Mouse (Mus musculus) small intestine, adult 2 months (tissue): ENCODE results near the gene Inmt. TPM values are rescaled to one million over a fixed set of nuclear protein-coding genes. Genes with fewer than 3 reads are reported as not detected.

Experiments used
- H3K27ac ChIP-seq: fragments of 200-500 bp; 2 replicates; pipeline ENCODE4 v1.5.1; 2012; ENCODE audit warnings: low read depth, low read length, control low read depth, inconsistent platforms; ENCODE audit not compliant: insufficient read depth
- H3K27me3 ChIP-seq: fragments of 200-500 bp; 2 replicates; pipeline ENCODE4 v1.6.1; 2012; ENCODE audit warnings: mild to moderate bottlenecking, moderate library complexity, low read length, inconsistent platforms; ENCODE audit not compliant: control insufficient read depth, insufficient read depth
- H3K36me3 ChIP-seq: fragments of 200-500 bp; 2 replicates; pipeline ENCODE4 v1.6.1; 2012; ENCODE audit warnings: mild to moderate bottlenecking, low read length, control low read depth, inconsistent platforms; ENCODE audit not compliant: control insufficient read depth, insufficient read depth
- H3K4me1 ChIP-seq: fragments of 200-500 bp; 2 replicates; pipeline ENCODE4 v1.6.1; 2012; ENCODE audit warnings: low read length, inconsistent platforms, mixed read lengths; ENCODE audit not compliant: control insufficient read depth, insufficient read depth, insufficient read length
- H3K4me3 ChIP-seq: fragments of 200-500 bp; 2 replicates; pipeline ENCODE4 v1.5.1; 2012; ENCODE audit warnings: low read depth, mild to moderate bottlenecking, control low read depth, inconsistent platforms, low read length, moderate library complexity
- CTCF ChIP-seq: fragments of 200-500 bp; IDR thresholded peaks from 2 replicates; pipeline ENCODE4 v1.5.1; 2012; ENCODE audit warnings: low read depth, mild to moderate bottlenecking, control low read depth, inconsistent platforms, low read length, moderate library complexity, mixed read lengths; ENCODE audit not compliant: insufficient replicate concordance, insufficient read length; ENCODE audit errors: extremely low read depth
- POLR2A ChIP-seq: fragments of 200-500 bp; IDR thresholded peaks from 2 replicates; pipeline ENCODE4 v1.6.1; 2012; ENCODE audit warnings: low read depth, mild to moderate bottlenecking, control low read depth, inconsistent platforms, low read length, moderate library complexity
- WGBS: fragments of 180-500 bp; shearing (Covaris S2); methylation state at CpG from one replicate; pipeline ENCODE4 v1.1.7; 2018; 5-methylcytosine and 5-hydroxymethylcytosine counted together
- polyA plus RNA-seq: library from polyadenylated mRNA; depleted of rRNA; stranded (reverse); fragments of >200 nt; gene quantifications from 2 replicates; pipeline ENCODE4 v1.2.3, GENCODE M21; 2012; rRNA removed

Gene Inmt
- 0.27 and 1.1 TPM in 2 replicates for polyA plus RNA-seq

- Histone ChIP-seq H3K27me3 (no peaks in the 10 kb centered on the region), H3K4me3 (no peak within 1 kb of the TSS), H3K36me3 (no peaks in the 10 kb centered on the region), H3K4me1 (peaks cover 9% of the 10 kb centered on the region; the same call in 1 of the 2 replicates), H3K27ac (no peak within 1 kb of the TSS)
- WGBS: 24% methylated on average over 1 of the region's 1 CpGs
- TF ChIP-seq CTCF (no peak), POLR2A (no peak)
Measured at GRCm38 (mm10) chr6:55174741-55175181, at the start of gene Inmt. Gene Inmt, minus strand, starts transcription at chr6:55175043.

- no peaks in the 10 kb centered on the region for H3K27me3 ChIP-seq
- no peaks in the 10 kb centered on the region for H3K36me3 ChIP-seq
- no peaks in the 10 kb centered on the region for H3K4me1 ChIP-seq
- 96% methylated on average over 8 of the region's 8 CpGs for WGBS
- H3K4me3 ChIP-seq: no peak overlapping the region
- TF ChIP-seq CTCF: no peak
- TF ChIP-seq POLR2A: no peak
- no peak overlapping the region for H3K27ac ChIP-seq
Measured at GRCm38 (mm10) chr6:55223986-55224385, 49.1 kb upstream of the Inmt start.

GRCm38 (mm10) chr6:55218232-55218631, 43.4 kb upstream of the Inmt start:
- TF ChIP-seq CTCF (no peak), POLR2A (no peak)
- Histone ChIP-seq H3K36me3 (no peaks in the 10 kb centered on the region), H3K4me1 (no peaks in the 10 kb centered on the region), H3K4me3 (no peak overlapping the region), H3K27ac (no peak overlapping the region), H3K27me3 (no peaks in the 10 kb centered on the region)
- WGBS: 89% methylated on average over 9 of the region's 9 CpGs

- no peaks in the 10 kb centered on the region for H3K4me1 ChIP-seq
- WGBS: 68% methylated on average over 3 of the region's 3 CpGs
- no peaks in the 10 kb centered on the region for H3K36me3 ChIP-seq
- H3K4me3 ChIP-seq: no peak overlapping the region
- H3K27ac ChIP-seq: no peak overlapping the region
- TF ChIP-seq CTCF: no peak
- TF ChIP-seq POLR2A: no peak
- H3K27me3 ChIP-seq: no peaks in the 10 kb centered on the region
Measured at GRCm38 (mm10) chr6:55214541-55214940, 39.7 kb upstream of the Inmt start.

- Histone ChIP-seq H3K27me3 (no peaks in the 10 kb centered on the region), H3K4me3 (no peak overlapping the region), H3K36me3 (no peaks in the 10 kb centered on the region), H3K27ac (no peak overlapping the region), H3K4me1 (no peaks in the 10 kb centered on the region)
- TF ChIP-seq CTCF: no peak
- TF ChIP-seq POLR2A: no peak
- WGBS: 76% methylated on average over 15 of the region's 15 CpGs
Measured at GRCm38 (mm10) chr6:55210423-55211365, 35.9 kb upstream of the Inmt start.

- Histone ChIP-seq H3K36me3 (no peaks in the 10 kb centered on the region), H3K4me1 (peaks cover 2% of the 10 kb centered on the region; the same call in 1 of the 2 replicates), H3K27me3 (no peaks in the 10 kb centered on the region), H3K4me3 (no peak overlapping the region), H3K27ac (no peak overlapping the region)
- WGBS: 83% methylated on average over 8 of the region's 8 CpGs
- TF ChIP-seq POLR2A (no peak), CTCF (no peak)
Measured at GRCm38 (mm10) chr6:55207786-55208185, 32.9 kb upstream of the Inmt start.

- Histone ChIP-seq H3K4me3 (0 out of 2 replicates have a peak overlapping the region, but pooled peaks have one; percentile 82), H3K27ac (no peak overlapping the region)
- WGBS: 86% methylated on average over 3 of the region's 3 CpGs
Measured at GRCm38 (mm10) chr6:55203931-55204330, 29.1 kb upstream of the Inmt start.

More at GRCm38 (mm10) chr6:55203931-55204330, 29.1 kb upstream of the Inmt start:
- Histone ChIP-seq H3K4me1 (peaks cover 2% of the 10 kb centered on the region; the same call in 1 of the 2 replicates), H3K27me3 (no peaks in the 10 kb centered on the region), H3K36me3 (no peaks in the 10 kb centered on the region)
- TF ChIP-seq CTCF (no peak), POLR2A (no peak)
